Mouse (Mus musculus): ENCODE data around the gene Adss.

DNA sequence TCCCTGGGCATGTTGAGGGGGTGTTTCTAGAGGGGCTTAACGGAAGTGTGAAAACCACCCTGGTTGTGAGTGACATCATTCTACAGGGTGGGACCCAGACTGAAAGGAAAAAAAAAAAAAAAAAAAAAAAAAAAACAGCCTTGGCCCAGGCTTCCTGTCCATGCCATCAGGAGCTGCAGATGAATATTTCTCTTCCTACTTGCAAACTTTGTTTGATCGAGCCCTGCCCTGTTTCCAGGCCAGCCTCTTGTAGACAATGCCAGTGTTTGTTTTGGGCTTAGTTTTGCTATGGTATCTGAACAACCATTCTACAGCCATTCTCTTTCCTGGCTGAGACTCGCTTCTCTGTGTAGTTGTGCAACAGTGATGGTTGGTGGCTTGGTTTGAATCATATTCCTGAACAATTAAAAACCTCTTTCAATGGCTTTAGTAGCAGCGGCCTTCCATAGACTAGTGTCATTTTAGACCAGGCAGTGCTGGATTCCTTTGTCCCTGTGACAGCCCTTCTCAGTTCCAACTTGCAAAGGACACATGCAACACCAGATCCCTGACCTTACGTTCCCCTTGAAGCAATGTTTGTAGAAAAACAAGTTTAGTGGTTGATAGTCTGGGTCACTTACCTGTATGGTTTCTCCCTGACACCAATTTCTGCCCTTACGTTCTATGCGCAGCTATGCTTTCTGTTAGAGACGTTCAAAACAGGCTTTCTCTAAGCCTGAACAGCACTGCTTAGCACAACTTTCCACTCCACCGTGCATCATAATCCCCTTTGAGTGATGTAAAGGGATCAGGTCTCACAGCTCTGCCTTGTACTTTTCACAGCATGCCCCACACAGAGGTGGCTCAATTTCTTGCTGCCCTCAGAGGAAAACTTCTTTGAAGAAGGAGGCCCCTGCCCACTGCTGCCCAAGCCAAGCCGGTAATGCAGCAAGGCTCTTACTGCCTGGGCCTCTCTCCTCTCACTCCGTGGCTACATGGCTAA lies 67.0 kb downstream of the Adss start, which contains the start of gene 1700016C15Rik:
- TF ChIP-seq CTCF (IDR thresholded peaks at IDR 0.05; ENCODE audit: low read depth, low read length) (no peak), POLR2A (IDR thresholded peaks at IDR 0.05; ENCODE audit: borderline replicate concordance, low read depth, low read length) (no peak)
